Mouse (Mus musculus): ENCODE data around the gene Lima1.
"Not testable (repeated sequence)": the region's sequence is repeated elsewhere in the genome, so short reads cannot be mapped to it uniquely, and the experiment has no call there.

GRCm38 (mm10) chr15:99772881-99772924 lies 102.6 kb downstream of the Lima1 start, which contains the start of gene Cers5:
- TF ChIP-seq HCFC1 (IDR thresholded peaks at IDR 0.05; ENCODE audit: borderline replicate concordance, insufficient read depth, low read length); CHD2 (IDR thresholded peaks at IDR 0.05; ENCODE audit: low read depth, low read length); ZC3H11A (IDR thresholded peaks at IDR 0.05; ENCODE audit: borderline replicate concordance, low read depth, low read length): not testable (repeated sequence)
